Mouse (Mus musculus) ES-E14 (cell line): ENCODE results near the gene Trmt44. TPM values are rescaled to one million over a fixed set of nuclear protein-coding genes. Genes with fewer than 3 reads are reported as not detected.
A peak's percentile ranks its signal among the peaks of the same experiment; 100 is the strongest.

Experiments
- DNase-seq: peaks from one replicate; pipeline ENCODE4 v3.0.0-alpha.2; 2013; ENCODE audit warnings: low read depth, low spot score
- H3K27ac ChIP-seq: 2 replicates; pipeline ENCODE4 v1.5.1; 2012; ENCODE audit warnings: low read depth, mild to moderate bottlenecking, low read length, moderate library complexity, mixed read lengths; ENCODE audit not compliant: poor library complexity, insufficient read depth, severe bottlenecking
- H3K36me3 ChIP-seq: 2 replicates; pipeline ENCODE4 v1.6.1; 2012; ENCODE audit warnings: mild to moderate bottlenecking, low read length, moderate library complexity, mixed read lengths; ENCODE audit not compliant: control insufficient read depth, poor library complexity, insufficient read depth, severe bottlenecking
- H3K4me1 ChIP-seq, 2 experiments: fragments of 150-350 bp in 1 of 2; sonication (generic) in 1 of 2; 2 replicates each; pipeline ENCODE4 v1.6.1; 2012; ENCODE audit warnings: low read length in 2 of 2, mild to moderate bottlenecking in 1 of 2, mixed read lengths in 1 of 2; ENCODE audit not compliant: control insufficient read depth in 2 of 2, insufficient read depth in 2 of 2, poor library complexity in 1 of 2
- H3K4me3 ChIP-seq, 2 experiments: fragments of 150-350 bp in 1 of 2; sonication (generic) in 1 of 2; 2 replicates each; pipeline ENCODE4 v1.5.1; 2012; ENCODE audit warnings: low read length in 2 of 2, low read depth in 1 of 2, mild to moderate bottlenecking in 1 of 2, mixed read lengths in 1 of 2; ENCODE audit not compliant: insufficient read depth in 1 of 2, poor library complexity in 1 of 2, severe bottlenecking in 1 of 2
- H3K9ac ChIP-seq: 2 replicates; pipeline ENCODE4 v1.6.1; 2012; ENCODE audit warnings: low read depth, mild to moderate bottlenecking, low read length, mixed read lengths; ENCODE audit not compliant: poor library complexity, insufficient read depth, severe bottlenecking
- H3K9me3 ChIP-seq: fragments of 150-350 bp; sonication (generic); 2 replicates; pipeline ENCODE4 v1.6.1; 2012; ENCODE audit warnings: low read depth, mild to moderate bottlenecking, low read length; ENCODE audit not compliant: control insufficient read depth, insufficient read depth
- CHD2 ChIP-seq: IDR thresholded peaks from 2 replicates; pipeline ENCODE4 v1.6.1; 2014; ENCODE audit warnings: mild to moderate bottlenecking, low read depth, low read length, inconsistent platforms
- HCFC1 ChIP-seq: IDR thresholded peaks from 2 replicates; pipeline ENCODE4 v1.6.1; 2012; ENCODE audit warnings: low read length, inconsistent platforms, borderline replicate concordance; ENCODE audit not compliant: insufficient read depth
- MAFK ChIP-seq: IDR thresholded peaks from 2 replicates; pipeline ENCODE4 v1.6.1; 2014; ENCODE audit warnings: mild to moderate bottlenecking, low read depth, low read length, inconsistent platforms; ENCODE audit not compliant: insufficient read depth
- ZC3H11A ChIP-seq: IDR thresholded peaks from 2 replicates; pipeline ENCODE4 v1.6.1; 2012; ENCODE audit warnings: low read depth, mild to moderate bottlenecking, inconsistent platforms, low read length, borderline replicate concordance
- ZNF384 ChIP-seq: IDR thresholded peaks from 2 replicates; pipeline ENCODE4 v1.6.1; 2012; ENCODE audit warnings: low read depth, low read length, inconsistent platforms
- in situ Hi-C, 2 experiments: fragments of 600-800 bp; cut with MboI; formaldehyde crosslinking; loops; one replicate each; pipeline ENCODE4 v1.15.1; 2025; ENCODE audit warnings: low sequenced_read_pairs in 2 of 2, inconsistent platforms in 1 of 2; ENCODE audit not compliant: unreplicated experiment in 2 of 2
- total RNA-seq: library from RNA; depleted of rRNA; stranded (reverse); fragments of 300-350 nt; gene quantifications from 2 replicates; pipeline ENCODE4 v1.2.3, GENCODE M21; 2012; rRNA removed

Gene Trmt44
- 14.9 and 15.1 TPM in 2 replicates for total RNA-seq

DNA sequence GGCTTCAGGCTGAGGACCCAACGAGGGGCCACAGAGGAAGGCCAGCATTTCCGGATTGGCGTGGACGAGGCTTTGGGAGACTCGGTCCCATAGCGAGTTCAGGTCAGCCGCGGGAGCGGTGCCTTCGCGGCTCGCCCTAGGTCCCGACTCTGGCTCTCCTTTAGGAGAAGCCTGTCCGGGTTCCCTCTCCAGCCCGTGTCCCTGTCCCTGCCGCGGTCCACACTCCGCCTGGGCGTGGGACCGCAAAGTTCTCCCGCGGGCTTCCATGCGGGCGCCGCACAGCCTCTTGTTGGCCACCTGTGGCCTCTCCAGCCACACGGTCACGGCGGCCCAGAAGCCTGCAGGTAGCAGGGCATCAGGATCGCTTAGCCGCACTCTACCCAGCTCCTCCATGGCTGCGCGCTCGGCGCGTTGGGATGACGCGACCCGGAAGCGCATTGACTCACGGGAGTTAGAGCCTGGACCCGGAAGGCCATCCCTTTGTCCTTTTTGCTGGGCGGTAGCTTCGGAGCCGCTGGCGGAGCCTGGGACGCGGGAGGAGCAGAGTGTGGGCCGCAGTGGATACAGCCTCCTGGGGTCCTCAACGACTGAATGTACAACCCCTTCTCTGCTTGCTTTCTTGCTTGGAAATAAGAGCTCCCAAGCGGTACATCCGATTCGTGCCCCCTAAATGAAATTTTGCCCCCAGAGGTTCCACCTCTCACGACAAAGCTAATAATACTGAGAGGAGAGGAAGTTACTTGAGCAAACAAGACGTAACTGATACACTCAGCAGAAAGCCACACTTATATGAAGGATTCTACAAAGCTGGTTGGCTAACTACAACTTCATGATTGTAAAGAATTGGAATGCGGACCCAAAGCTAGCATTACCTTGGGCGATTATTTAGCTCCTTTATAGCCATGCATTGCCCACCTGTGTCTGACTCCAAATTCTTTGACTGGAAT is at the start of gene Trmt44:
Gene Trmt44 (minus strand): TSS at position 418 of the 947 bp plus-strand sequence.
- Histone ChIP-seq H3K9me3 (no peaks in the 10 kb centered on the region), H3K4me3 (peak within 1 kb of the TSS; percentile 97 to 98), H3K27ac (peak within 1 kb of the TSS; percentile 61), H3K9ac (peak within 1 kb of the TSS; percentile 97), H3K4me1 (peaks cover 0 to 4% of the 10 kb centered on the region in 2 experiments; a peak in 1 of 4 replicates), H3K36me3 (peaks cover 15% of the 10 kb centered on the region; the same call in 1 of the 2 replicates)
- TF ChIP-seq HCFC1 (peak; percentile 84), MAFK (no peak), ZC3H11A (0 out of 2 replicates have a peak, but pooled peaks have one; percentile 22), ZNF384 (no peak)
- peak; percentile 68 for DNase-seq
- in situ Hi-C loops, result no loop called here

DNA sequence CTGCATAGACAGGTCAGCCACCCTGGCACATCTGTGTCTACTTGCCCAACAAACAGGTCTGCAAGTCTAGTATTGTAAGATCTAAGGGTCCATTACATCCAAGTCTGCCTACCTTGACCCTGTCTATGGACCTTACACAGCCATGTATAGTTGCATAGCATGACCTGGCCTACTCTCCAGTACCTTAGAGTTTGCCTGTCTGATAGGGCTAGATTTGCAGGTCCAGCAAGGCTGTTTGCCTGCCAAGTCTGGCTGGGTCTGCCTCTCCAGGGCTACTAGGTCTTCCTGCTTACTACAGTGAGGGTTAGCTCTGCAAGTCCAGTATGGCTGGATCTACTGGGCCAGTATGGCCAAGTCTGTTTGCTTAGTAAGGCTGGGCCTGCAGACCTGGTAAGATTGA is 49.0 kb upstream of the Trmt44 start:
- H3K4me1 ChIP-seq, result no peaks in the 10 kb centered on the region
- no peak overlapping the region for H3K9ac ChIP-seq
- no peak overlapping the region for H3K4me3 ChIP-seq
- TF ChIP-seq HCFC1 (no peak), ZC3H11A (no peak), CHD2 (no peak), MAFK (no peak), ZNF384 (no peak)
- in situ Hi-C loops, result no loop called here
- no peaks in the 10 kb centered on the region for H3K36me3 ChIP-seq
- no peak overlapping the region for H3K27ac ChIP-seq
- DNase-seq, result no peak
- H3K9me3 ChIP-seq, result no peaks in the 10 kb centered on the region

DNA sequence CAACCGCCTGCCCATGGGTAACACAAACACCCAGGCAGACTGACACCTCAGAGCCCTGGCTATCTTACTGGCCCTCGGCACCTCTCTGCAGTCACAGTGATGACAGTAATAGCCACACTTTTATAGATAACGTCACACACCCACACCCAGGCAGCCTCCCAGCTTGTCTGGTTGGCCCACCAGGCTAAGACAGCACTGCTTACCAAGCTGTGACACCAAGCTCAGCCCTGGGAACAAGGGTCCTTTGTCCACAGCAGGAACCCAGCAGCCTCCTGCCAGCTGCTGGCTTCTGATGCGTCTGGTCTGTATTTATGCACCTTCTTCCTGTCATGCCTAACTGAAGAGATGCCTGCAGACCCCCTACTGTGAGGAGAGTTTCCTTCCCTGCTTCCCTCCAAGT is 46.2 kb upstream of the Trmt44 start:
- DNase-seq, result no peak
- Histone ChIP-seq H3K4me1 (no peaks in the 10 kb centered on the region), H3K9ac (no peak overlapping the region), H3K9me3 (no peaks in the 10 kb centered on the region), H3K36me3 (no peaks in the 10 kb centered on the region), H3K27ac (no peak overlapping the region), H3K4me3 (no peak overlapping the region)
- TF ChIP-seq ZNF384 (no peak), MAFK (no peak), HCFC1 (no peak), ZC3H11A (no peak), CHD2 (no peak)
- in situ Hi-C loops, result no loop called here

- no peaks in the 10 kb centered on the region for H3K4me1 ChIP-seq
- H3K9ac ChIP-seq, result no peak overlapping the region
- TF ChIP-seq ZNF384 (no peak), MAFK (no peak), ZC3H11A (no peak), HCFC1 (no peak), CHD2 (no peak)
- DNase-seq, result no peak
- no peaks in the 10 kb centered on the region for H3K36me3 ChIP-seq
- in situ Hi-C loops, result no loop called here
- H3K27ac ChIP-seq, result no peak overlapping the region
- no peaks in the 10 kb centered on the region for H3K9me3 ChIP-seq
- H3K4me3 ChIP-seq, result no peak overlapping the region
These were observed 42.1 kb upstream of the Trmt44 start for GRCm38 (mm10) chr5:35616943-35617342.
